Mouse (Mus musculus) heart, embryonic 10.5 days (tissue): ENCODE measurements at regions not wholly inside any gene's neighbourhood (a gene's known extent, or its start where the extent isn't known, plus 50 kb on each side); places are given as distances from the start of the nearest gene placed in this dataset.

Experiments
- DNase-seq: peaks from one replicate; pipeline ENCODE4 v3.0.0-alpha.2; 2017; ENCODE audit warnings: low spot score
- H3K27ac ChIP-seq: fragments of 300-500 bp; sonication (generic); 2 replicates; pipeline ENCODE4 v1.5.1; 2016; ENCODE audit warnings: mild to moderate bottlenecking
- H3K27me3 ChIP-seq: fragments of 300-500 bp; sonication (generic); 2 replicates; pipeline ENCODE4 v1.6.1; 2016; ENCODE audit warnings: mild to moderate bottlenecking; ENCODE audit not compliant: poor library complexity, insufficient read depth, severe bottlenecking
- H3K36me3 ChIP-seq: fragments of 300-500 bp; sonication (generic); 2 replicates; pipeline ENCODE4 v1.6.1; 2016; ENCODE audit warnings: mild to moderate bottlenecking, moderate library complexity
- H3K4me1 ChIP-seq: fragments of 300-500 bp; sonication (generic); 2 replicates; pipeline ENCODE4 v1.6.1; 2016; ENCODE audit warnings: mild to moderate bottlenecking
- H3K4me3 ChIP-seq: fragments of 300-500 bp; sonication (generic); 2 replicates; pipeline ENCODE4 v1.5.1; 2016; ENCODE audit warnings: mild to moderate bottlenecking, moderate library complexity
- H3K9me3 ChIP-seq: fragments of 300-500 bp; sonication (generic); 2 replicates; pipeline ENCODE4 v1.6.1; 2016; ENCODE audit warnings: mild to moderate bottlenecking, moderate library complexity
- WGBS: fragments of 180-500 bp; shearing (Covaris S2); methylation state at CpG from one replicate; pipeline ENCODE4 v1.1.7; 2016; 5-methylcytosine and 5-hydroxymethylcytosine counted together

GRCm38 (mm10) chr2:115467936-115468335, 113.6 kb upstream of the BC052040 start:
- H3K36me3 ChIP-seq = no peaks in the 10 kb centered on the region
- no peak overlapping the region for H3K4me3 ChIP-seq
- H3K27me3 ChIP-seq = no peaks in the 10 kb centered on the region
- no peak for DNase-seq
- H3K27ac ChIP-seq = no peak overlapping the region
- H3K9me3 ChIP-seq = no peaks in the 10 kb centered on the region
- WGBS = 87% methylated on average over 6 of the region's 6 CpGs
- H3K4me1 ChIP-seq = no peaks in the 10 kb centered on the region; the same call in 1 of the 2 replicates

DNA sequence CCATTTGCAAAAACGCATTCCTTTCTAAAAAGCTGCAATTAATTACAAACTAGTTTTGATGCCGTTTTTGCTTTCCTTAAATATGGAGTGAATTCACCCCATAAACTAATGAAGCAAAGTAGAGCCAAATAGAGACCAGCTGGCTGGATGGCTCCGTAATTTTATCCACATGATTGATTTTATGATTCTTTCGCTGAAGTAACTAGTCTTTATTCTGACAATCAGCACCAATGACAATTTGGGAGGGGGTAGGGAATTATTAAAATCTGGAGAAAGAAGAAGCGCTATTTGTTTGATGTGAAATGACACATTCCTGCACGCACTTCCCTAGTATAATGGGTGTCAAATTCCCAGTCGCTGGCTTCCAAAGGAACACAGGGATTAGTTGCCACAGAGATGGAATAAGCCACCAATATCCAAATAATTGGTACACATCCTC, 113.0 kb upstream of the BC052040 start:
- WGBS = 87% methylated on average over 7 of the region's 7 CpGs
- no peak for DNase-seq
- no peaks in the 10 kb centered on the region; the same call in 1 of the 2 replicates for H3K4me1 ChIP-seq
- H3K4me3 ChIP-seq = no peak overlapping the region
- no peak overlapping the region for H3K27ac ChIP-seq
- H3K27me3 ChIP-seq = no peaks in the 10 kb centered on the region
- H3K36me3 ChIP-seq = no peaks in the 10 kb centered on the region
- H3K9me3 ChIP-seq = no peaks in the 10 kb centered on the region

- Histone ChIP-seq H3K4me3 (no peak overlapping the region), H3K27me3 (no peaks in the 10 kb centered on the region), H3K4me1 (no peaks in the 10 kb centered on the region; the same call in 1 of the 2 replicates), H3K9me3 (no peaks in the 10 kb centered on the region), H3K36me3 (no peaks in the 10 kb centered on the region), H3K27ac (no peak overlapping the region)
- DNase-seq = no peak
- WGBS = 73% methylated on average over 6 of the region's 6 CpGs
These were observed 112.2 kb upstream of the BC052040 start for GRCm38 (mm10) chr2:115469165-115469821.

DNA sequence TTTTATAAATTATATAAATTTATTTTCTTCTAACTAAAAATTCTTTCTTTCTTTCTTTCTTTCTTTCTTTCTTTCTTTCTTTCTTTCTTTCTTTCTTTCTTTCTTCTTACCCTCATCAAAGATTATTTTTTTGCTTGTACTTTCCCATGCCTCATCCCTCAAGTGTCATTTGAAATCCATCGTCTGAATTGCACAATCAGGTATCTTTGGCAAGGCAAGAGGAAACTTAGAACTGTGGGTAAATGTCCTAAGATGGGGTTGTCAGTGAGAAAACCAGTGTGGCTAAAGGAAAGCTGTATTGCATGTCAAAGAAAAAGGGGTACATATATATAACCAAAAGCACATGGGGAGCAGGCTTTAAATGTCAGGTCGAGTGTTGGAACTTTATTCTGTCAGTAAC, 109.1 kb upstream of the BC052040 start:
- Histone ChIP-seq H3K36me3 (no peaks in the 10 kb centered on the region), H3K9me3 (no peaks in the 10 kb centered on the region), H3K27me3 (no peaks in the 10 kb centered on the region), H3K27ac (no peak overlapping the region), H3K4me1 (no peaks in the 10 kb centered on the region), H3K4me3 (no peak overlapping the region)
- WGBS = 83% methylated on average over 2 of the region's 2 CpGs
- no peak for DNase-seq

- DNase-seq = peak; percentile 76
- Histone ChIP-seq H3K36me3 (no peaks in the 10 kb centered on the region), H3K27ac (no peak overlapping the region), H3K4me1 (no peaks in the 10 kb centered on the region), H3K9me3 (no peaks in the 10 kb centered on the region), H3K27me3 (no peaks in the 10 kb centered on the region), H3K4me3 (no peak overlapping the region)
- 78% methylated on average over 13 of the region's 13 CpGs for WGBS
These were observed 97.9 kb upstream of the BC052040 start for GRCm38 (mm10) chr2:115483418-115484288.

DNA sequence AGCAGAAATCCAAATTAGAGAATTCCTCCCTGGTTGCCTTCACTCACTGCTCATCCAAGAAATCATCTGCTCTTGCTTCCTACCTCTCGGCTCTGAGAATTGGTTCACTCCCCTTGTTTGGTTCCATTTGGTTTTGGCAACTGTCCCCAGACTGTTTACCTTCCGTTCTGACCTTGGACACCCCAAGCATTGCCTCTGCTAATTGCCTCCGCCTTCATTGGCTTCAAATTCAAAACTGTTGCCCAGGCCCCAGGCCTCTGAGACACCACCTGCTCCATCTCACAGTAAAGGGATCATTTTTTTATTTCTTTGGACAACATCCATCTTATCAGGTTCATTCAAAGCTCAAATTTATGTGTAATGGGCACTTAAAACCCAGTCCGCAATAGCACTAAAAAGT, 93.1 kb upstream of the BC052040 start:
- Histone ChIP-seq H3K27ac (no peak overlapping the region), H3K4me1 (no peaks in the 10 kb centered on the region), H3K4me3 (no peak overlapping the region), H3K36me3 (no peaks in the 10 kb centered on the region), H3K27me3 (no peaks in the 10 kb centered on the region), H3K9me3 (no peaks in the 10 kb centered on the region)
- 79% methylated on average over 4 of the region's 4 CpGs for WGBS
- DNase-seq = no peak

DNA sequence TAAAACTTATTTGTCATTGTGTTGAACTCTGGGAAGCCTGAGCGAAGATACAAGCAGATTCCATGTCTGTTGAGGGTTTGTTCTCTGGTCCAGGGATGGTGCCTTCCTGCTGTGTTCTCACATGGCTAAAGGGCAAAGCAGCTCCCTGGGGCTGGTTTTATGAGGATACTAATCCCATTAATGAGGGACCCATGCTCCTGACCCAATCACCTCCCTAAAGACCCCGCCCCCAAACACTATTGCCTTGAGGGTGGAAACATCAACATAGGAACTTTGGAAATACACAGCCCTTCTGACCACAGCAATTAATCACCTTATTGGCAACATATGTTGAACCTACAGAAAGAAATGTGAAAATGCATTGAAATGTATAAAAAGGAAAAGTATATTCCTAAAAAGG, 88.5 kb upstream of the BC052040 start:
- no peak overlapping the region for H3K27ac ChIP-seq
- no peaks in the 10 kb centered on the region for H3K36me3 ChIP-seq
- H3K4me3 ChIP-seq = no peak overlapping the region
- 75% methylated on average over 2 of the region's 2 CpGs for WGBS
- no peak for DNase-seq
- no peaks in the 10 kb centered on the region for H3K9me3 ChIP-seq
- no peaks in the 10 kb centered on the region for H3K4me1 ChIP-seq
- H3K27me3 ChIP-seq = no peaks in the 10 kb centered on the region

GRCm38 (mm10) chr2:115499904-115500303, 81.6 kb upstream of the BC052040 start:
- H3K4me3 ChIP-seq = no peak overlapping the region
- H3K4me1 ChIP-seq = no peaks in the 10 kb centered on the region
- 77% methylated on average over 2 of the region's 2 CpGs for WGBS
- no peaks in the 10 kb centered on the region for H3K27me3 ChIP-seq
- H3K36me3 ChIP-seq = no peaks in the 10 kb centered on the region
- H3K27ac ChIP-seq = no peak overlapping the region
- DNase-seq = no peak
- H3K9me3 ChIP-seq = no peaks in the 10 kb centered on the region

DNA sequence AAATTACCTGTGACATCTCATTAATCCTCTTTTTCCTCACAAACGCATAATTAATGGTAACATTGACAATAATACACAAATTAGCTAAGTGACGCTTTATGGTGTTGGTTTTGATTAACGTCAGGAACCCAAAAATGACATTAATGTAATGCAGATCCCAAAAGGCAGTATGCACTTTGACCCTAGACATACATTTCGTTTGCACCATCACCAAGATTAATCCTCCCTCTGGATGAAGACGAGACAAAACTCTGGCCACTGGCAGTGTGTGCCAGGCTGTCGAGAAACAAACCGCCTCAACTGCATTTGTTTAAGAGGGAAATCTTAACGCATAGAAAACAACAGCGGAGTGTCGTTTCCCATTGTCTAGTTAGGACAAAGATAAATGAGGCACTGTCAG, 72.0 kb upstream of the BC052040 start:
- Histone ChIP-seq H3K4me1 (peaks cover 11% of the 10 kb centered on the region), H3K9me3 (no peaks in the 10 kb centered on the region), H3K27me3 (no peaks in the 10 kb centered on the region), H3K27ac (no peak overlapping the region), H3K36me3 (no peaks in the 10 kb centered on the region), H3K4me3 (no peak overlapping the region)
- no peak for DNase-seq
- 61% methylated on average over 10 of the region's 10 CpGs for WGBS

- no peak overlapping the region for H3K4me3 ChIP-seq
- peaks cover 15% of the 10 kb centered on the region for H3K4me1 ChIP-seq
- DNase-seq = no peak
- no peaks in the 10 kb centered on the region for H3K27me3 ChIP-seq
- no peaks in the 10 kb centered on the region for H3K36me3 ChIP-seq
- 79% methylated on average over 3 of the region's 3 CpGs for WGBS
- no peaks in the 10 kb centered on the region for H3K9me3 ChIP-seq
- H3K27ac ChIP-seq = no peak overlapping the region
These were observed 70.4 kb upstream of the BC052040 start for GRCm38 (mm10) chr2:115511146-115511545.

DNA sequence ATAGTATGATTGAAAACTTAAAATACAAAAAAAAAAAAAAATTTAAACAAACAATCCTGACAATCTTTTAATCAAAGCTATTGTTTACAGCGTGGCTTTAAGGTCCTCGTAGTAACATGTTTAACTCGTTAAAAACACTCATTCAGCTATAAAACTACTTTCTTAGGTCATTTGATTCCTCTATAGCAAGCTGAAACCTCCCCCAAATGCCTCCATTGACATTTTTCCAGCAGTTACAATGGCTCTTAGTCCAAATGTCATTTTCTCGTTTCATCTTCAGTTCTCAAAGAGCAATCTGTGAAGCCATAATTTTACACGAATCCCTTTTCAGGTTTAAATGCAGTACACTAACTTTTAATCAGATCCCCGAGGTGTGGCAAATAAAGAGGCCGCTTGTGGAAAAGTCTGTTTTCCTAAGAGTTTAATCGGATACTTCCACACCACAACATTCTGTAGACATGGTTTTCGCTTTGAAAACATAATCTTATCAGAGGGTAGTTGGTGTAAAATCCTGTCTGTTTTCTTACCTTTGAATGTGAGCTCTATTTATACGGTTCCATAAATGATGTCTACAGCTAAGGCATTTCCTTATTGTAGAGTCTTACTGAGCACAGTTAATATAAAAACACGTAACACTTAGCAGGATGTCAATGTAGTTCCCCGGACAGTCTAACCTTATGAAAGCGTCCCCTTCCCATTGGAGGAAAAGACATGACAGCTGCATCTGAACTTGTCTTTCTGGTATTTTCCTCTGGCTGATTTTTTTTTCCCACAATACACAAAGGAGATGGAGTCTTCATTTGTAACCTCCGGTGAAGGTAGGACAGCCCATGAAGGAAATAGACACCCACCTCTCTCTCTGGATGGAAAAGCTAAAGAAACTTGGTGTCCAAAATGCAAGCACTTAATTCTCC, 69.6 kb upstream of the BC052040 start:
- peaks cover 17% of the 10 kb centered on the region for H3K4me1 ChIP-seq
- WGBS = 63% methylated on average over 14 of the region's 14 CpGs
- no peaks in the 10 kb centered on the region for H3K9me3 ChIP-seq
- H3K36me3 ChIP-seq = no peaks in the 10 kb centered on the region
- no peak overlapping the region for H3K4me3 ChIP-seq
- DNase-seq = no peak
- no peak overlapping the region for H3K27ac ChIP-seq
- no peaks in the 10 kb centered on the region for H3K27me3 ChIP-seq

GRCm38 (mm10) chr2:115512891-115513290, 68.6 kb upstream of the BC052040 start:
- H3K27ac ChIP-seq = peak overlapping the region; percentile 36; the same call in 1 of the 2 replicates
- H3K4me1 ChIP-seq = peaks cover 18% of the 10 kb centered on the region
- H3K27me3 ChIP-seq = no peaks in the 10 kb centered on the region

More at GRCm38 (mm10) chr2:115512891-115513290, 68.6 kb upstream of the BC052040 start:
- Histone ChIP-seq H3K36me3 (no peaks in the 10 kb centered on the region), H3K9me3 (no peaks in the 10 kb centered on the region), H3K4me3 (no peak overlapping the region)
- DNase-seq = no peak
- WGBS = 72% methylated on average over 8 of the region's 8 CpGs
